Mouse (Mus musculus) G1E (cell line): ENCODE results near the gene Scg5.

ENCODE experiments used
- CTCF ChIP-seq: IDR thresholded peaks from 2 replicates; pipeline ENCODE4 v1.5.1; 2012; ENCODE audit warnings: low read depth, low read length, inconsistent platforms, mixed read lengths
- GATA1 ChIP-seq: IDR thresholded peaks from 2 replicates; pipeline ENCODE4 v1.6.1; 2012; ENCODE audit warnings: borderline replicate concordance, low read length, inconsistent platforms, mixed read lengths
- GATA2 ChIP-seq: IDR thresholded peaks from 2 replicates; pipeline ENCODE4 v1.6.1; 2012; ENCODE audit warnings: low read depth, low read length, inconsistent platforms, borderline replicate concordance
- TAL1 ChIP-seq: conservative IDR thresholded peaks from 2 replicates; pipeline ENCODE4 v1.6.1; 2012; ENCODE audit warnings: low read depth, low read length, inconsistent platforms, mixed read lengths

DNA sequence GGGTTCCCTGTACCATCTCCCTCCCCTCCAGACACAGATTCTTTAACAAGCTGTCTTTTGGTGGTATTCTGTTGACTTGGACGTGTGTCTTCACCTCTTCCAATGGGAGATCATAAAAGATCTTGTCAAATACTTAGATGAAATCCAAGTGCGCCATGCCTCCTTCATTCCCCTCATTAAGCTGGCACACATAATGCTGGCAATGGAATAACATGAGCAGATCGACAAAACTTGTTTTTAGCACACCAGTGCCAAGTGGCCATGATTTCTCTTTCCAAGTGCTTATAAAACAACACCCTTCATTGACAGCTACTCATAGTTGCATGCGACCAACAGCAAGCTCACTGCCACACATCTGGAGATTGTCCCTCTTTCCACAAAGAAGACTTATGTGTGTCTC, 41.0 kb downstream of the Scg5 start:
- no peak for TF ChIP-seq CTCF
- TF ChIP-seq GATA1: no peak
- TF ChIP-seq GATA2: no peak
- no peak for TF ChIP-seq TAL1
